Mouse (Mus musculus): ENCODE data around the gene Actl9.

Gene Actl9

DNA sequence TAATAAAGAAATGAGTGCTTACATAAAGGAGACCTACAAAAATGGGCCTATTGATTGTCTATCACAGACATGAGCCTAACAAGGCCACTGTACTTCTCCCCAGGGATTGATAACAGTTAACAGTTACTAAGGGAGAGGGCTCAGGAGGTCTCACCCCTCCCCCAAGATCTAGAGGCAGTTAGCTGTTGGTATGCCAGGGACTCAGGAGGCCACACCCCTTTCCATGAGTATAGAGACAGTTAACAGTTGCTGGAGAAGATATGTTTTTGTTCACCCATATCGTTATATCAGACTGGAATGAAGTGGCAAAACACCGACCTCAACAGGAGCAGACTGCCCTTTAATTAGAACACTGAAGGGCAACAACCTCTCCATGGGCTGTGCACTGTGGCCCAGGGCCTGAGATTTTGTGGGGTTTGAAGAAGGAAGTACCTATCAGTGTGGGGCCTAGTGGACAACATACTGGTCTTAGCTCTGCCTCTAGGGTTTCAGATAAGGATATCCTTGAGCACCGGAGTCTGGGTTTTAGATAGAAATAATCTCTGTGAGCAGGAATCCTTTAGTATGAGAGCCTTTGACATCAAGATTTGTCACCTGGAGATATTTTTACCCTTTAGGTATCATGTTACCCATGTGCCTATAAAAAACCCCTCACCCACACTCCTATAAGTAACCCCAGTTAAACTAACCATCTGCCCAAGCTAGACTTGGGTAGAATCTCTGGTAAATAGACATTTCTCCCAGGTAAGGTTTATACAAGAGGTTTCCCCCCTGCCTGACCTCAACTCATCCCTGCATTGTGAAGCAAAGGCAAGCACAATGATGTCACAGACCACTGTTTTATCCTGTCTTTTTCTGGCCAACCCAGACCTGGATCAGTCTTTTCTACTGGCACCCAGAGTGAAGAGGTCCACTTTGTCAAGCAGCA is at the start of gene Actl9:
TSS of gene Actl9 (plus strand) at position 878 of the 928 bp plus-strand sequence.
- DNase-seq, result no peak

DNA sequence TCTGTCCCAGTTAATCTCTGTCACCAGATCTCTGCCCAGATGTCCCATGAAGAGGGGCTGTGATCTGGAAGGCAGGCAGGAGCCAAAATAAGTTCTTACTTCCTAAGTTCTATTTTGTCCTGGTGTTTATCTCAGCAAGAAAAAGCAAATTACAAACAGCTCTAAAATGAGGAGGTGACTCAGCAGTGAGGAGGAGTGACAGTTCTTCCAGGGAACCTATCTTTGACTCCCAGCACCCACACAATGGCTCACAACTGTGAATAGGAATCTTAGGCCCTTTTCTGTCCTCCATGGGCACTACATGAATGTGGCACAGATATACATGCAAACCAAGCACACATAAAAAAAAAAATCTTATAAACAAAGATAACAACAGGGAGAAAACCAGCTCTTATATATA is 47.0 kb upstream of the Actl9 start:
- no peak for DNase-seq

DNA sequence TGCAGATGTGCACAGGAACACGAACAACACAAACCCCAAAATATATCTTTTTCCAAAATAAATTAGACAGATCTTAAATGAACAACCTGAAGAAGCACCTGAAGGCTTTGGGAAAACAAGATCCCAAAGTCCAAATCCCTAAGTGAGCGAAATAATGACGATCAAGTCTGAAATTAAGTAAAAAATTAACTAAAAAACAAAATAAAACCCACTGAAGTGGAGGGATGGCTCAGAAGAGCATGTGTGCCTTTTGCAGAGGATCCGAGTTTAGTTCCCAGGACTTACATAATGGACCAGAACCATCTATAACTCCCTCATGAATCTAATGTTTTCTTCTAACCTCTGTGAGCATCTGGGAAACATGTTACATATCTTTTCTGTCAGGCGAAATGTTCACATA is 40.4 kb upstream of the Actl9 start:
- no peak for DNase-seq

DNA sequence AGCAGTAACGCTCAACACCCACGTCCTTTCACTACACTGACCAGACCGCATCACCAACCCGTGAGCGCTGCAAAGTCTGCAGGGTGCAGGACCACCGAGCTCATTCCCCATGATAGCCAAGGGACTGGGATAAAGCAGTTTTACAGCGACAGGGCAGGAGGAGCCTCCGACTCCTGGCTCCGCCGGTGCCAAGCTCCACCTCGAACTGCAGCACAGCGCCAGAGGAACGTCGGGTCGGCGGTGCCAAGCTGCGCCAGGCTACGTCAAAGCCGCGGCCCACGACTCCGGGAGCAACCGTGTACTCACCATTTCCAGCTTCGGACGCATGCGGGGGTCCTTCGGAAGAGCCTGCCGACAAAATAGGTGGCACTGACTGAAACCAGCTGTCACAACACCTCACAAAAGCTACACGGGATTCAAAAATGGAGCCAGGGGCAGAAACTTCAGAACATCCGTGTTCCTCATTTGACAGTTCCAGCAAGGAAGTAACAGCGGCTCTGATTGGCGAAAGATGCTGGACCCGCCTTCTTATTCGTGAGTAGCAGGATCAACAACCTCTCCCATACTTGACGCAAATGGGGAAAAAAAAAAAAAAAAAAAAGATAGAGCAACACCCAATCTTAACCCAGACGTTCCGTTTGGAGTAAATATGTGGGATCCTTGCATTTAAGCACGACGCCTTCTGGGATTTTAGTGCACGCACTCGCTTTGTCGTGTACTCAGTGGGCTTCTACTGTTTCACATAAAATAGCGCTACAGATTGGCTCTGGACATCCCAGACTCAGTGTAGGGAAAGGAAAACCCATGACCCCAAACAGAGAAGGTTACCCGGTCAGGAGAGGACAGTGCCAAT is 38.3 kb upstream of the Actl9 start, which contains the start of gene Zfp101:
TSS of gene Zfp101 (minus strand) at position 460 of the 853 bp plus-strand sequence.
- peak; percentile 92 to 93 for DNase-seq

DNA sequence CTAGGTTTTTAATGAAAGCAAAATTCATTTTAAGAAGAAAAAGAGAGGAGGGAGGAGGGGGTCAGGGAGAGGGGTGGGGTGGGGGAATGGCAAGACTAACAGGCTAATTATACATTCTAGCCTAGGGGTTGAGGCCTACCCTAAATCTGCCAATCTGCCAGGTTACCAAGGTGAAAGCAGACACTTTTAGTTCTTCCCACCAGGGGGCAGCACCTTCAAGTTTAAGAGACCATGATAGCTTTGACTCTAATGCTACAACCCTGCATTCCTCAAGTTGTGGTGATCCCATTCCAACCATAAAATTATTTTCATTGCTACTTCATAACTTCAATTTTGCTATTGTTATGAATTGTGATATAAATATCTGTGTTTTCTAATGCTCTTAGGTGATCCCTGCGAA is 6.5 kb downstream of the Actl9 start:
- DNase-seq, result peak; percentile 93

- DNase-seq, result no peak
Measured at GRCm38 (mm10) chr17:33439922-33440321, 7.2 kb downstream of the Actl9 start.

GRCm38 (mm10) chr17:33441159-33441558 is 8.5 kb downstream of the Actl9 start:
- DNase-seq, result no peak

GRCm38 (mm10) chr17:33456631-33457030 is 23.9 kb downstream of the Actl9 start:
- no peak for DNase-seq

GRCm38 (mm10) chr17:33471206-33471605 is 38.5 kb downstream of the Actl9 start:
- no peak for DNase-seq

Measured in cerebellum, postnatal 14 days (tissue).